Mouse (Mus musculus) adrenal gland, adult 2 months (tissue): Measurements from ENCODE around the gene Ubn1. TPM values are rescaled to one million over a fixed set of nuclear protein-coding genes. Genes with fewer than 3 reads are reported as not detected.

Experiments used
- polyA plus RNA-seq: library from polyadenylated mRNA; depleted of rRNA; stranded (reverse); fragments of >200 nt; gene quantifications from 2 replicates; pipeline ENCODE4 v1.2.3, GENCODE M21; 2012; rRNA removed
- total RNA-seq, 2 experiments: library from RNA; stranded (reverse); gene quantifications; 2 replicates each; pipeline ENCODE4 v1.2.3; 2021

The Ubn1 gene
- total and polyA plus RNA-seq, 3 experiments = 18.6 to 34.0 (median 25.2) TPM

Other genes with a start within 250 kb of the Ubn1 start
- gene 4930562C15Rik, start 214.6 kb upstream of the Ubn1 start, total RNA-seq = not detected
- not detected in 2 replicates for gene 4930562C15Rik, start 214.6 kb upstream of the Ubn1 start, polyA plus RNA-seq
- 10 to 100 TPM; 32.8 to 37.8 TPM for gene Ubald1, start 169.7 kb upstream of the Ubn1 start, total RNA-seq
- 59.7 and 68.0 TPM in 2 replicates for gene Ubald1, start 169.7 kb upstream of the Ubn1 start, polyA plus RNA-seq
- 10 to 100 TPM; 79.3 to 87.4 TPM for gene Mgrn1, start 163.8 kb upstream of the Ubn1 start, total RNA-seq
- 134 and 157 TPM in 2 replicates for gene Mgrn1, start 163.8 kb upstream of the Ubn1 start, polyA plus RNA-seq
- gene Nudt16l1, start 111.3 kb upstream of the Ubn1 start, total RNA-seq = 10 to 100 TPM; 50.6 to 67.6 TPM
- 125 and 130 TPM in 2 replicates for gene Nudt16l1, start 111.3 kb upstream of the Ubn1 start, polyA plus RNA-seq
- 10 to 100 TPM; 30.8 to 33.9 TPM for gene Anks3, start 85.9 kb upstream of the Ubn1 start, total RNA-seq
- gene Anks3, start 85.9 kb upstream of the Ubn1 start, polyA plus RNA-seq = 39.2 and 45.3 TPM in 2 replicates
- not detected for gene Sept12, start 52.2 kb upstream of the Ubn1 start, total RNA-seq
- not detected in 2 replicates for gene Sept12, start 52.2 kb upstream of the Ubn1 start, polyA plus RNA-seq
- not detected for gene Smim22, start 42.8 kb upstream of the Ubn1 start, total RNA-seq
- 0.38 TPM in 1 of 2 replicates, not detected in the other for gene Smim22, start 42.8 kb upstream of the Ubn1 start, polyA plus RNA-seq
- 10 to 100 TPM; 16.9 to 28.1 TPM for gene Rogdi, start 36.5 kb upstream of the Ubn1 start, total RNA-seq
- 83.9 and 99.3 TPM in 2 replicates for gene Rogdi, start 36.5 kb upstream of the Ubn1 start, polyA plus RNA-seq
- gene Glyr1, start 194 bp upstream of the Ubn1 start, total RNA-seq = 10 to 100 TPM; 92.6 to 96.5 TPM
- 51.7 and 71.3 TPM in 2 replicates for gene Glyr1, start 194 bp upstream of the Ubn1 start, polyA plus RNA-seq
- gene Ppl, start 82.4 kb downstream of the Ubn1 start, total RNA-seq = 1 to 10 TPM; 2.0 to 6.5 TPM
- 0.59 and 0.66 TPM in 2 replicates for gene Ppl, start 82.4 kb downstream of the Ubn1 start, polyA plus RNA-seq
- under 1 TPM in 1 of 2 experiments, not detected in 1; 0.07 TPM for gene Sec14l5, start 97.1 kb downstream of the Ubn1 start, total RNA-seq
- 0.13 and 0.15 TPM in 2 replicates for gene Sec14l5, start 97.1 kb downstream of the Ubn1 start, polyA plus RNA-seq
- gene Nagpa, start 154.0 kb downstream of the Ubn1 start, total RNA-seq = 10 to 100 TPM; 26.0 to 28.7 TPM
- 64.5 and 69.5 TPM in 2 replicates for gene Nagpa, start 154.0 kb downstream of the Ubn1 start, polyA plus RNA-seq
- gene AU021092, start 172.2 kb downstream of the Ubn1 start, total RNA-seq = 10 to 100 TPM; 20.4 to 25.4 TPM
- gene AU021092, start 172.2 kb downstream of the Ubn1 start, polyA plus RNA-seq = 24.0 and 26.0 TPM in 2 replicates
- gene Alg1, start 183.6 kb downstream of the Ubn1 start, total RNA-seq = 10 to 100 TPM; 32.5 to 36.2 TPM
- 89.1 and 91.3 TPM in 2 replicates for gene Alg1, start 183.6 kb downstream of the Ubn1 start, polyA plus RNA-seq
- 10 to 100 TPM; 21.7 to 30.9 TPM for gene Eef2kmt, start 205.9 kb downstream of the Ubn1 start, total RNA-seq
- 72.7 and 79.6 TPM in 2 replicates for gene Eef2kmt, start 205.9 kb downstream of the Ubn1 start, polyA plus RNA-seq